Mouse (Mus musculus) olfactory bulb, adult 2 months (tissue): Measurements from ENCODE around the gene Vmn1r219.

Experiments
- CTCF ChIP-seq: fragments of 200-500 bp; IDR thresholded peaks from 2 replicates; pipeline ENCODE4 v1.5.1; 2012; ENCODE audit warnings: low read depth, mild to moderate bottlenecking, low read length, moderate library complexity; ENCODE audit not compliant: insufficient read depth
- POLR2A ChIP-seq: fragments of 200-500 bp; IDR thresholded peaks from 2 replicates; pipeline ENCODE4 v1.6.1; 2012; ENCODE audit warnings: mild to moderate bottlenecking, low read depth, low read length, moderate library complexity; ENCODE audit not compliant: insufficient read depth

- TF ChIP-seq CTCF, result no peak
- TF ChIP-seq POLR2A, result no peak
Observed at GRCm38 (mm10) chr13:23133501-23133900, 25.6 kb upstream of the Vmn1r219 start.
